Mouse (Mus musculus): ENCODE results near the gene Gm28042.

GRCm38 (mm10) chr2:120011462-120012200 is 15.7 kb upstream of the Gm28042 start:
- TF ChIP-seq CTCF (IDR thresholded peaks at IDR 0.05; ENCODE audit: extremely low read depth, insufficient read length, insufficient replicate concordance, low read depth, low read length) (peak; percentile 51; the same call in 1 of the 2 replicates), POLR2A (IDR thresholded peaks at IDR 0.05; ENCODE audit: low read depth, low read length) (no peak)

Data from small intestine, adult 2 months (tissue).